Mouse (Mus musculus) olfactory bulb, adult 2 months (tissue): ENCODE results near the gene Slc30a10.

ENCODE experiments used
- CTCF ChIP-seq: fragments of 200-500 bp; IDR thresholded peaks from 2 replicates; pipeline ENCODE4 v1.5.1; 2012; ENCODE audit warnings: low read depth, mild to moderate bottlenecking, low read length, moderate library complexity; ENCODE audit not compliant: insufficient read depth
- POLR2A ChIP-seq: fragments of 200-500 bp; IDR thresholded peaks from 2 replicates; pipeline ENCODE4 v1.6.1; 2012; ENCODE audit warnings: mild to moderate bottlenecking, low read depth, low read length, moderate library complexity; ENCODE audit not compliant: insufficient read depth

GRCm38 (mm10) chr1:185462889-185463288 lies 8.2 kb downstream of the Slc30a10 start:
- no peak for TF ChIP-seq CTCF
- no peak for TF ChIP-seq POLR2A
